Mouse (Mus musculus): Measurements from ENCODE around the gene Ccdc155. TPM values are rescaled to one million over a fixed set of nuclear protein-coding genes. Genes with fewer than 3 reads are reported as not detected.
A peak's percentile ranks its signal among the peaks of the same experiment; 100 is the strongest.

Ccdc155 gene
- 1 to 10 TPM; 2.2 to 2.9 TPM for total RNA-seq (2021)
- long read RNA-seq, partial matches to known transcripts = 0 of 8 reads
- long read RNA-seq, other reads (novel, unspliced or antisense) = 8 of 8 reads

DNA sequence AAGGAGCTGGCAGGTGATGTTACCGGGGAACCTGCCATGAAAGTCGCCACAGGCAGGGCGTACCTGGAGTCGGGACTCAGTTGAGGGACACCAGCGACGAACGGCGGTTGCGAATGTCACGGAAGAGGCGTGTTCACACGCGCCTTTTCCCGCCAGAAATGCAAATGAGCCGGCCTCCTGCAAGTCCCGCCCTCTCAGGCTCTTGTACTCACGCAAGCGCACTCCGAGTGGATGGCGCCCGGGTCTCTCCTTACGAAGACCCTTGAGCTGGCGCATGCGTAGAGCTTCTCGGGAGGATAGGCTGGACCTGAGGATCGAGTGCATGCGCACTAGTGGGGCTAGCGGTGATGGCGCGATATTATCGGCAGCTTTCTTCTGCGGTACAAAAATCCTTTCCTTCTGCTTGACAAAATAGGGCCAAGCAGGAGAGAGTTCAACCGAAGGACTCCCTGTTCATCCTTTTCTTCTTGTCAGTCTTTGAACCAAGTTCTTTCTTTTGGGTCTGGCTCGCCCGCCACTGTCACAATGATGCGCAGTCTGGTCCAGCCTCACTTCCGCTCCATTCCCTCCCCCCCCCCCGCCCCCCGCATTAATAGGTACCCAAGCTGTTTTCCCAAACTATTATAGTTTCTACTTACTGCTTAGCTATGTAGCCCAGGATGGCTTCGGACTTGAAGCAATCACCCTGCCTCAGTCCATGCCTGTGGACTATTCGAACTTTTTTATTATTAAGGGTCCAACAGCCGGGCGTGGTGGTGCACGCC lies at the start of gene Ccdc155:
Gene Ccdc155 (minus strand): TSS at position 513 of the 764 bp plus-strand sequence.
- peak; percentile 90 to 92 for DNase-seq (ENCODE audit: low spot score in 2 of 2)

DNA sequence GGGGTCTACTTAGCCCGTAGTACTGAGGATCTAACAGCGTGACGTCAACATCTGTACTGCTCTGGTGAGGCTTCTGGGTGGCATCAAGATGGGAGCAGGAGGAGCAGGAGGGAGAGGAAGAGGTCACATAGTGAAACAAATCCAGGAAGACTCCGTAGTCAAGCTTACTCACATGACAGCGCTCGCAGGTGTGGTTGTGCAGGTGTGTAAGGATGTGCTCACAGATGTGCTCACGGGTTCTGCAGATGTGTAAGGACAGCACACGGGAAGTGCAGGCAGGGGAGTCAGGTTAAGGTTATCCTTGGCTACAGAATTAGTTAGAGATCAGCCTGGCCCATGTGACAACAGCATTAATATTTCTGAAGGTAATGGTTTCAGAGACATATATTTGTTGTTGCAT lies 49.1 kb upstream of the Ccdc155 start:
- DNase-seq (ENCODE audit: low spot score in 2 of 2) = no peak

DNA sequence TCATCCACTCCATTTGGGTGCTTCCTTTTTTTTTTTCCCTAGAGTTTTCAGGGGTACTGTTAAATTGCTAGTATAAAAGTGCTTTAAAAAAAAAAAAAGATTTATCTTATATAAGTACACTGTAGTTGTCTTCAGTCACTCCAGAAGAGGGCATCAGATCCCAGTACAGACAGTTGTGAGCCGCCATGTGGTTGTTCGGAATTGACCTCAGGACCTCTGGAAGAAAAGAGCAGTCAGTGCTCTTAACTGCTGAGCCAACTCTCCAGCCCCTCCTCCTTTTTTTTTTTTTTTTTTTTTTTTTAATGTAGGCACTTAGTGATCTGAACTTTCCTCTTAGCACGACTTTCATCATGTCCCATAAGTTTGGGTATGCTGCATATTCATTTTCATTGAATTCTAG lies 43.0 kb upstream of the Ccdc155 start:
- no peak for DNase-seq (ENCODE audit: low spot score in 2 of 2)

DNA sequence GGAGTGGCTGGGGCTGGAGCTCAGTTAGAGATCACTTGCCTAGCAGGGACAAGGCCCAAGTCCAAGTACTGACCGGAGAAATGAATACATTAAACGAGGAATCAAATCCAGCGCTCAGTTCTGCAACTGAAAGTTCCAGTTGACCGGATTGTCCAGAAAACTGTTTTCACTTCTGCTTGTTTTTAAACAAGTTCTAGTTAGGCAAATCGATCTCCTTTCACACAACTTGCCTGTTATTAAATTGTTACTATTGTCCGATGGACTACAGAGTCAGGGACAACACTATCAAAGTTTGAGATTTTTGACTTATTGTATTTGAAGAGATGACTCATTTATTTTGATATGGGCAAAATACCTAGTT lies 36.7 kb upstream of the Ccdc155 start:
- DNase-seq (ENCODE audit: low spot score in 2 of 2) = no peak

GRCm38 (mm10) chr7:45240633-45241388 lies 36.1 kb upstream of the Ccdc155 start, which contains the start of gene Slc6a16:
TSS of gene Slc6a16 (plus strand) at chr7:45241085.
- peak; percentile 59 to 68 for DNase-seq (ENCODE audit: low spot score in 2 of 2)

GRCm38 (mm10) chr7:45240109-45240508 lies 35.4 kb upstream of the Ccdc155 start:
- no peak for DNase-seq (ENCODE audit: low spot score in 2 of 2)

- no peak for DNase-seq (ENCODE audit: low spot score in 2 of 2)
Observed at GRCm38 (mm10) chr7:45238723-45239496, 34.2 kb upstream of the Ccdc155 start, which contains the start of gene Cd37. TSS of gene Cd37 (minus strand) at chr7:45239115.

DNA sequence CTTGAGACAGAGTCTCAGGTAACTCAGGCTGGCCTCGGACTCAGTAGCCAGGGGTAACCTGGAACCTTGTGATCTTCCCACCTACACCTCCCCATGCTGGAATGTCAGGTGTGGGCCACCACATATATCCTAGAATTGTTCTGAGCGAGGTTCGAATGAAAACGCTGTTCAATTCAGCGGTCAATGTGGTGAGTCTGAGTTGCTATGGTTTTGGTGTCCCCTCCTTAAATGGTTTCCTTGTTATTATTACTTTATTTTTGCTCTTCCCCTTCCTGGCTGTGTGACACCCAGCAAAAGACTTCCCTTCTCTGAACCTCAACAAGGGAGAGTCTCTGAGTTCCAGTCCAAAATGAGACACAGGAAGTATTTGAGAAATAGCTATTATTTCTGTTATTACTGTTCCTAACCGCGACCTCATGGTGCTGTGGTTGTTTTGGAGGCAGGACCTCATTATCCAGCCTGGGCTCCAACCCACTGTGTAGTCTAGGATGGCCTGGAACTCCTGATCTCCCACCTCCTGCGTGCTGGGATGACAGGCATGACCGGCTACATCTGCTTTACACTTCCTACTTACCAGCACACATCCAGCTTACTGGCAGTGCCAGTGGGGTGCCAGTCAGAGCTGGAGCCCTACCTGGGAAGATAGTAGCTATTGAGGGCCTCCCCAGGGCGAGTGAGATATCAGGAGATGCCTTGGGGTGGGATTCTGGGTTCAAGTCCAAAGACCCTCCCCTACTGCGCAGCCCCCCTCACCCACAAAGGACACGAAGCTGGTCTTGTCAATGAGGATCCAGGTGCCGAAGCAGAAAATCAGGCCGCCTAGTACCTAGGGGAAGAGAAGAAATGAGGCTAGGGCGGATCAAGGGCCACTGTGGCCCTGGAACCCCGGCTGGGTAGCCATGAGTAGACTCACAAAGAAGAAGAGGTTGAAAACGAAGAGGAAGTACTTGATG lies 33.3 kb upstream of the Ccdc155 start:
- no peak for DNase-seq (ENCODE audit: low spot score in 2 of 2)

- DNase-seq (ENCODE audit: low spot score in 2 of 2) = no peak
Observed at GRCm38 (mm10) chr7:45235656-45236180, 31.0 kb upstream of the Ccdc155 start.

DNA sequence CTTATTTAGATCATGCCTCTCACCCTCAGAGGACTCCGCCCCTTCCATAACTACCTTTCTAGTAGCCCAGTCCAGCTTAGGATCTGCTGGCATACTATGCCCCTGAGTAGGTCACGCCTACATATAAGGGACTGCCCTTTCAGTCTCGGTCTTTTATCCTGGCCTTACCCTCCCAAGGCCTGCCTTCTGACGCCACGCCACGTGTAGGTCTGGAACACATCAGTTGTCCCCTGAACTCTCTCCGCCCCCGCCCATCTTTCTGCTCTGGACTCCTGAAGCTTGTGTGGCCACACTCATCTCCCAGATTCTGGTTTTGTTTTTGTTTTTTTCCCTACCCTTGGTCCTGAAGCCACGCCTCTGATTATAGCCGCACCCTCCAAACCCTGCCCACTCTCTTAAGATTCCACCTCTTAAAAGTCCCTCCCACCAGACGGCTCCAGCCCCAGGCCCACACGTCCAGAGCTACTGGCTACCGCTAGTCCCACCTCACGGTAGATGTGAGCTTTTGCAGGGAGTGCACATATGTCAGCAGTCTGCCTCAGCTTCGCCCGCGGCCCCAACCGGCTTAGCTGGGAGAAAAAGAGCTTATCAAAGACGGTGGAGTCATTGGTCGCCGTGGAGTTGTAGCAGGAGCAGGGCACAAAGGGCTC lies 30.4 kb upstream of the Ccdc155 start:
- DNase-seq (ENCODE audit: low spot score in 2 of 2) = peak; percentile 30 to 43

- DNase-seq (ENCODE audit: low spot score in 2 of 2) = peak in 1 of 2 experiments; percentile 19
Observed at GRCm38 (mm10) chr7:45234333-45234841, 29.7 kb upstream of the Ccdc155 start.

DNA sequence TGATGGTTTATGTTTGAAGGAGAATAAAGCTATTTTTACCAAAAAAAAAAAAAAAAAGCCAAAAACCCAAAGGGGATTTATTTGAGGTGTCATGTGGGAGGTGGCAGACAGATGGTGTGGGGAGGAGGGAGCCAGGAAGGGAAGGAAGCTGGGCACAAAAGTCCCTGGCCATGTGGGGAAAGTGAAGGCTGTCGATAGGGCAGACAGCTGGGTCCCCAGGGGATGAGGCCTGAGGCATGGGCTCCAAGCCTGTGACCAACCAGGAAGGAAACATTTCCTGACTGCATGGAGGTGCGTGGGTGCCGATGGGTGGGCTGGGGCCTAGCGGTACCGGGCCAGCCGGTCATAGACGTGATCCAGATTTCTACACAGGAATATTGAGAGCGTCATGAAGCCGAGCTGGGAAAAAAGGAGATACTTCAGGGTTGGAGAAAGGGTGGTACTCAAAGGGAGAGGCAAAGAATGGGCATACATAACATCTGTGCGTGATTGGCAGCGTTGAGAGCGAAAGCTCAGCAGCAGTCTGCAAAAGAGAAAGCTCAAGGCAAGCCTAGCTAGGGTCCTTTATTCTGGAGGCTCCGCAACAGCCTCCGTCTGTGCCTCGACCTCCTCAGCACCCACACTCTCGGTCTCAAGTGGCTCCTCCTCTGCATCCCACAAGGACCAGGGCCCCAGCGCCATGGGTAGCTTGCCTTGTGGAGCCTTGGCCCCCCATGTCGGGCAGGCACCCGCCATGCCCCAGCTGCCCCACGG lies 29.1 kb upstream of the Ccdc155 start:
- peak; percentile 51 to 54 for DNase-seq (ENCODE audit: low spot score in 2 of 2)

- DNase-seq (ENCODE audit: low spot score in 2 of 2) = no peak
Observed at GRCm38 (mm10) chr7:45232716-45233465, 28.2 kb upstream of the Ccdc155 start.

DNA sequence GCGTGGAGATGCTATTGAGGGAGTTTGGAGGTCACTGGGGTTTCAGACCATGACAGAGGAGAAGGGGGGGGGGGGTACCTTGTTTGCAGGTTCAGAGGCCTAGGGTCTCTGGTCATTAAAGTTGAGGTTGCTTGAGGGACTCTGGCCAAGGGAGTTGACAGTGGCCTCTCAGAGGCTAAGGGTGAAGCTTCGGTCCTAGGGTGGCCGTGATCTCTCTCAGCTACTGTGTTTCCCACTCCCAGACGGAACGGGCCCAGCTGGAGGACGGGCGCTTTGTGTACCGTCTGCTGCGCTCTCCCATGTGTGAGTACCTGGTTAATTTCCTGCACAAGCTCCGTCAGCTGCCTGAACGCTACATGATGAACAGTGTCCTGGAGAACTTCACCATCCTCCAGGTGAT lies 27.2 kb upstream of the Ccdc155 start:
- no peak for DNase-seq (ENCODE audit: low spot score in 2 of 2)

- DNase-seq (ENCODE audit: low spot score in 2 of 2) = no peak
Observed at GRCm38 (mm10) chr7:45231192-45231591, 26.5 kb upstream of the Ccdc155 start.

- no peak for DNase-seq (ENCODE audit: low spot score in 2 of 2)
Observed at GRCm38 (mm10) chr7:45229459-45230203, 24.9 kb upstream of the Ccdc155 start.

- DNase-seq (ENCODE audit: low spot score in 2 of 2) = no peak
Observed at GRCm38 (mm10) chr7:45229046-45229445, 24.4 kb upstream of the Ccdc155 start.
